Mouse (Mus musculus) urinary bladder, postnatal 25 days (tissue): Measurements from ENCODE around the gene Ptdss2.
A peak's percentile ranks its signal among the peaks of the same experiment; 100 is the strongest.

ENCODE experiments used
- DNase-seq: peaks from one replicate; pipeline ENCODE4 v3.0.0; 2022; ENCODE audit warnings: low spot score

Ptdss2 gene

DNA sequence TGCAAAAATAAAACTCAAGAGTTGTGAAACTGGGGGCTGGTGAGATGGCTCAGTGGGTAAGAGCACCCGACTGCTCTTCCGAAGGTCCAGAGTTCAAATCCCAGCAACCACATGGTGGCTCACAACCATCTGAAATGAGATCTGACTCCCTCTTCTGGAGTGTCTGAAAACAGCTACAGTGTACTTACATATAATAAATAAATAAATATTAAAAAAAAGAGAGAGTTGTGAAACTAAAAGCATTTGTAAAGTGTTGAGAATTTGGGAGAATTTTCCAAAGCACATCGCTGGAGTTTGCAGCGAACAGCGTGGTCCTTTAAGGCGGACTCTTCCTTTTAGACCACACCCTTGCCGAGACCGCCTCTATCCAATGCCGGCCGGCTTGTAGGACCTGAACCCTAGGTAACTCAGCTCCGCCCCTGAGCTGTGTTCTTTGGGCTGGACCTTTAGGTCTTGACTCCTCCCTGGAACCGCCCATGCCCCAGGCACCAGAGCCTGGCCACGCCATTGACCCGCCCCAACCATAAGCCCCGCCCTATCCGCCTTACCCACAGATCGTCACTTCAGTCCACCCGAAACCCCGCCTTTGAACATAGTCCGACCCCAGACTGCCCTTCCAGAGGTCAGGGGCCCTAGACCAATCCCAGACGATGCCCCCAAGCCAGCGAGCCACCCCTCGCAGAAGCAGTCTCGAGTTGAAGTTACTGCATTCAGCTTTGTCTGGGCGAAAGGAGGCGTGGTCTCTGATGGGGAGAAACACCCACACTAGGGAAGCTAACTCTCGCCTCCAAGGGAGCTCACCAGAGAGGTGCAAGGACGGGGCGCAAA is 721 bp downstream of the Ptdss2 start:
- DNase-seq = peak; percentile 90

DNA sequence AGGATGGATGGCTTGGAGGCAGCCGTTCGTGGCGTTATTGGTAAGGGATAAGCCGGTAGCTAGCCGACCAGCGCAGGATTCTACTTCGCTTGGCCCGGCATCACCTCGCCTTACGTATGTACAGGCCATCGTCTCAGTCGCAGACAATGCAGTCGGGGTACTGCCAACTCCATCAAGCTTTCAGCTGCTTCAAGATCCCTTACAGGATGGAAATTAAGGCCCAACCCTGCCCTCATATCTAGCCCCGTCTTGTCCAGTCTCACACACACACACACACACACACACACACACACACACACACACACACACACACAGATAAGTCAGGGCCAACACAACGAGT is 1.3 kb downstream of the Ptdss2 start:
- no peak for DNase-seq

DNA sequence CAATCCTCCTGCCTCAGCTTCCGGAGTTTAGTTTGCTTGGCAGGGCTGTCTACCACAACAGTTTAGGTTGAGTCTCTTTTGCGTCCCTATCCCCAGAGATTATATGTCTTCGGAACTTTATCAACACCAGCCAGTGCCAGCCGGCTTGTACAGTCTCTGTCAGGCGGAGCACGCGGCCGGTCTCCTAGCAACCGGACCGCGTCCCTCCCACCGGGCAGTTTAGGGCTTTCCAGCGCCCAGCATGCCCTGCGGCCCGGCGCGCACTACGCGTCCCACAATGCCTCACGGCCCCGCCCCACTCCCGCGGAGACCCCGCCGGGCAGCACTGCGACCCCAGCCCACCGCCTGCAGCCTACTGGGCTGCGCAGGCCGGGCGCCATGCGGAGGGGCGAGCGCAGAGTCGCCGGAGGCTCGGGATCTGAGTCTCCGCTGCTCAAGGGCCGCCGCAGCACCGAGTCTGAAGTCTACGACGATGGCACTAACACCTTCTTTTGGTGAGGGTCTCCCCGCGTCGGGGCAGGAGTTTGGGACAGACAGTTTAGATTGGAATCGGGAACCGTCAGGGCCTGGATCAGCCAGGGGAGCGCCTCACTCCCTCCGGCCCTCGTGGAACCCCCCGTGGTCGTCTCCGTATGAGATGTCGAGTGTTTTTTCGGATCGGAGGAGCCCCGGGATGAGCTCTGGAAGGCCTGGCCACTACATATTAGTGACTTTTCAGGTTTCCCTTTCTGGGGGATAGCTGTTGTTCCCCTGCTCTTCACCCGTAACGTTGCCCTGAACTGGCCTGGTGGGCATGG is 9.0 kb downstream of the Ptdss2 start:
- DNase-seq = peak; percentile 81

DNA sequence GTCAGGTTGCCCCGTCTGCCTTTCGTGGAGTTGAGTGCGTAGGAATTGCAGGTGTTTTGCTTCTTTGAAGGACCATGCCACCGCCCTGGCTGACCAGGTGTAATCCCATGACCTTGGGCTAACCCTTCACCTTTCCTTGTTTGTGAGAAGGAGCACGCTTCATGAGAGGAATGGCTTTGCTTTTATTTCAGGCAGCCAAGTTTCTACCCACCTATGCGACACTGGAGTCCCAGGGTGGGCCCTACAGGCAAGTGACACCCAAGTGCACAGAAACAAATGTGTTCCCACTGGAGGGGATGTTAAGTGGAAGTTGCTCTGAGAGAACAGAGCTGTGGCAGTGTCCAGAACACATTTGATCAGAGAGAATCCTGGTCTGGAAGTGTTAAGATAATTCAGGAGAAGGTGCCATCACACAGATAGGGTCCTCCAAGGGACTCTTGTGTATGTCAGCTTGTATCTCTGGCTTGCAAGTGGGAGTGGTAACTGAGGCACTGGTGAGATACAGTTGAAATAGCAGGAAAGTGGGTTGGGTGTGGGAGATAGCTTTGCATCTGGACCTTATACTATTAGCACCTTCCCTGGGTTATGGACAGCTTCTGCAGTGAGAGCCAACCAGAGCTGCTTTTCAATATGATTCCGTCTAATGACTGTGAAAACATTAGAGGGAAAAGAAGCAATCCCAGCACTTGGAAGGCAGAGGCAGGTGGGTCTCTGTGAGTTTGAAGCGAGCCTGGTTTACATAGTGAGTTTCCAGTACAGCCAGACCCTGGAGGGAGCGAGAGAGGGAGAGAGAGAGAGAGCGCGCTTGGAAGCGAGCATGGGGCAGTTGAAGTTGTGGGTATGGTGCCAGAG is 9.9 kb downstream of the Ptdss2 start:
- DNase-seq = no peak

DNA sequence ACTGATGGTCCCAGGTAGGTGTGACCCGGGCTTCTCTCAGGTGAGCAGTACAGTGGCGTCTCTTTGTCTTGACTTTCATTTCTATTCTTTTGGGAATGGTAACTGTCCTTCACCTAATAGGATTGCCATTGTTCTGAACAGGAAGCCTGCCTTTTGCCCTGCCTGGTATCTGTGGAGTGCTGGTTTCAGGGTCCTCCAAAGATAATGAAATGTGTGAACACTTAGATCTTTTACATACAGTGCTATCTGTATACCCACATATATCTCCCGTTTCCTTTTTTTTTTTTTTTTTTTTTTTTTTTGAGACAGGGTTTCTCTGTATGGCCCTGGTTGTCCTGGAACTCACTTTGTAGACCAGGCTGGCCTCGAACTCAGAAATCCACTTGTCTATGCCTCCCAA is 19.1 kb downstream of the Ptdss2 start:
- no peak for DNase-seq

DNA sequence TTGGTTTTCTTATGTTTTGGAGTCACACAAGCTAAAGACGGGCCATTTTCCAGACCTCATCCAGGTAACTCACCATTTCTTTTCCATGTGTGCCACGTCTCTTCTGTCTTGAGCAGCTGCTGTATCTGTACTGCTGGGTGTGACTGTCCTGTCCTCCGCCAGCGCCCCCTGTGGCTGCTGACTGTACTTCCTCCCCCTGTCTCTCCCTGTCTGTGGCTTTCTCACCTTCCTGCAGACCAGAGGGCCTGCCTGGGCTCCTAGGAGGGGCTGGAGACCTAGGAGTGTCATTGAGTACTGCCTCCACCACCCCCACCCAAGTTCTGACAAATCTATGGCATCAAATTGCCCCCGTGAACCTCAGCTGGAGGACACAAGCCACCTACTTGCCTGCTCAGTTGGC is 20.9 kb downstream of the Ptdss2 start:
- no peak for DNase-seq

DNA sequence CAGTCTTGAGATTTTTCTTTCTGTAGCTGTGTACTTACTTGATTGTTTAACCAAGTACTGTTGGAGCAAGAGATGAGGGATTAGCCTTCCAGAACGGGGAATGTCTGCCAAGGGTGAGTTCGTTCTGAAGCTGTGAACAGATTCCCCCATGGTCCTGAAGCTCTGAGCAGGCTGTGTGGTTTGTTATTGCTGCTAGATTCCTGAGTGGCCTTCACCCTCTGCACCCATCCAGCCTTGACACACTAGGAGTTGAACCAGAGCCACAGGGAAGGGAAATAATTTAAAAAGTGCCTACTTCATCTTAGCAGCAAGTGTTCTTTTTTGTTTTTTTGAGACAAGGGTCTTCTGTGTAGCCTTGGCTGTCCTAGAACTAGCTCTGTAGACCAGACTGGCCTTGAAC is 21.7 kb downstream of the Ptdss2 start:
- no peak for DNase-seq

DNA sequence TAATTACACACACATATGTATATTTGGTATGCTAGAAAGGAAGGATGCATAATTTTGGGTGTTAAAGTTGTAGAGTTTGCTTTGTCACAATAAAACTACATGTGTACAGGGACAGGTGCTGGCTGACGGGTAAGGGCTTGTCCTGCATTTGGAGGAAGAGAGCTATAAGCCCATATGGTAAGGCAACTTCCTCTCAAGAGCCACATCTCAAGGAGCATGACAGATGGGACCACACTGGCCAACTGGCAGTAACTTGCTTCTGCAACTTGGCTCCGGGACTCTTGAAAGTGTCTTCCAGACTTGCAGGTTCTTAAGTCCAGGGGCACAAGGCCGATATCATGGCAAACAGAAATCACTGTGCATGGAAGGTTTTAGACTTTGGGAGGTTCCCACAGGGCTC is 22.5 kb downstream of the Ptdss2 start:
- DNase-seq = no peak

DNA sequence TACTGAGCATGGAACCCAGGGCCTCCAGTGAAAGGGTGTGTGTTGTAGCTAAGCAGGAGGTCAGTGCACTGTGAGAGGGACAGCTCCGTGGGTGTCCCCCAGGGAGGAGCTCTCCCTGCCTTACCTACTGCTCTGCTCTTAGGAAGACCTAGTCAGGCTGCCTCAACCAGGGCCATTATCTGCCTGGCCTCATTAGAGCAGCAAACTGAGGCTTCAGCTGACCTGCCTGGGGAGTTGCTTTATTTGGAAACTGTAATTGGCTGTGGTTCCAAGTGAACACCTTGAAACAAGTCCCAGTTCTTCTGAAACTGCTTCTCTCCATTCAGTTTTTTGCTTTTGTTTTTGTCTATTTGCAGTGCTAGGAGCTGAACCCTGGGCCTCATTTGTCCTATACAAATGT is 23.2 kb downstream of the Ptdss2 start:
- no peak for DNase-seq

DNA sequence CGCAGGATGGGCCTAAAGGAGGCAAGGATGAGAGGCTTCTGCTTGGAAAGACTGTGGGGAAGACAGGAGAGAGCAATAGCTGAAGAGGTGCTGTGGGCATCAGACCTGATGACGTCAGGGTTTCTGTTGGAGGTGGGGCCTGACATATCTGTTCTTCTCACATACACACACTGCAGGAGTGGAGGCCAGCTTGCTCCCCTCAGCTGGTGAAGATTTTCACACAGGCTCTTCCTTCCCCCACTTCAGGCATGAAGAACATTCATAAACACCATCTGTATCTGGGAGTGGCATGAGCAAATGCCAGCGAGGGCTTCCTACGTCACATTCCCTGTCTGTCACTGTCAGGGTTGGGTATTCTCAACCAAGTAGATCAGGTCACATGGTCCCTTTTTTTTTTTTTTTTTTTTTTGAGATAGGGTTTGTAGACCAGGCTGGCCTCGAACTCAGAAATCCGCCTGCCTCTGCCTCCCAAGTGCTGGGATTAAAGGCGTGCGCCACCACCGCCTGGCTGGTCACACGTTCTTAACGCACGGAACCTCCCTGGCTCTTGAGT is 23.9 kb downstream of the Ptdss2 start:
- no peak for DNase-seq

DNA sequence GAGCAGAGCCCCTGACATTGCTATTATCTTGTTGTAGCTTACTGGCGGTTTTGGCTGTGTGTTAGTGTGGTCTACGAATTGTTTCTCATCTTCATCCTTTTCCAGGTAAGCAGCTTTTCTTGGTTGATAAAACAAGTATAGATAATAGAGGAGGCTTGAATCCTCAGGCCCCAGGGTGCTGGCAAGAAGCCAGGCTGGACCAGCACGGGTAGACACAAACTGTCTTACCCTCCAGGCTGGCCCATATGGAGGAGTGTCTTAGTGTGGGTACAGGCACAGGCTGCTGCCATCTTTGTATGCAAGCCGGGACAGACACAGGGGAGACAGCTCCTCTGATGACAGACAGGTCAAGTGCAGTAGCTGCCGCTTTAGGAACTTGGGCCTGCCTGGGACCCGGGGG is 24.9 kb downstream of the Ptdss2 start:
- DNase-seq = no peak

DNA sequence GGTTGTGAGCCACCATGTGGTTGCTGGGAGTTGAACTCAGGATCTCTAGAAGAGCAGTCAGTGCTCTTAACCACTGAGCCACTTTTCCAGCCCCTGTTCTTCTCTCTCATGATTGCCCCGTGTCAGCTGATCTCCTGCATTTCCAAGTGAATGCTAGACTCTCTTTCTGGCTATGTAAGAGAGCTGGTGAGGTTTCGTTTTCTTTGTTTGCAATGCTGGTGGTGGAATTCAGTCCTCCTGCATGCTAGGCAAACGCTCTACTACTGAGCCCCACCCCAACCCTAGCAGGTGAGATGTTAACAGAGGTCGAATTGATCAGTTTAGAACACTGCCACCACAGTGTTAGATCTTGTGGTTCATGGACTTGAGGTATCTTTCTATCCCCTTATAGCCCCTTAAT is 26.5 kb downstream of the Ptdss2 start:
- DNase-seq = no peak

DNA sequence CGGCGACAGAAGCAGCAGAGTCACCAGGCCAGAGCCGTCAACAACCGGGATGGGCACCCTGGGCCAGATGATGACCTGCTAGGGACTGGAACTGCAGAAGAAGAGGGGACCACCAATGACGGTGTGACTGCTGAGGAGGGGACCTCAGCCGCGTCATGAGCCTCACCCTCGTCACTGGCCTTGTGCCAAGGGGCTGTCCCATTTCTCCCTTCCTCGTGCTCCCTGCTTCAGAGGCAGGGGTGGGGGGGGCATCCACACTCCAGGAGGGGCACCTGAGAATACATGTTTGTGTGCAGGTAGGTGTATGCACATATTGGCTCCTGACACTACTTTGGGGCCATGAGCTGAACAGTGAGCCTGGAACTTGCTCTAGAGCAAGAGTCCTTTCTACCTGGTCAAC is 33.2 kb downstream of the Ptdss2 start:
- DNase-seq = no peak

DNA sequence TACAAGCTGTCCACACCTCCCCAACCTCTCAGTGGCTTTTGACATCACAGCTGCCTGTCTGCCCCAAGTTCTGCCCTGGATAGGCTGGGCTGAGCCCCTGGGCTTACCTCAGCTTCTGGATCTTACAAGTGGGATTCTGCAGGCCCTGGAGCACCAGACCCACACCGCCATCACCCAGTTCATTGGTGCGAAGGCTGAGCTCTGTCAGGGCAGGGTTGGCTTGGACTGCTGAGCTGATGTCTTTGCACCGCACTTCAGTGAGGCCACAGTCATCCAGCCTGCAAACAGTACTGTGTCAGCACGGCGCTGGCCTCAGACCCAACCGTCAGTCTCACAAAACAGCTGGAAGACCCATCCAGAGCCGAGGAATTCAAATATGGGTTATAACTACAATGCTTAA is 42.2 kb downstream of the Ptdss2 start:
- DNase-seq = no peak

DNA sequence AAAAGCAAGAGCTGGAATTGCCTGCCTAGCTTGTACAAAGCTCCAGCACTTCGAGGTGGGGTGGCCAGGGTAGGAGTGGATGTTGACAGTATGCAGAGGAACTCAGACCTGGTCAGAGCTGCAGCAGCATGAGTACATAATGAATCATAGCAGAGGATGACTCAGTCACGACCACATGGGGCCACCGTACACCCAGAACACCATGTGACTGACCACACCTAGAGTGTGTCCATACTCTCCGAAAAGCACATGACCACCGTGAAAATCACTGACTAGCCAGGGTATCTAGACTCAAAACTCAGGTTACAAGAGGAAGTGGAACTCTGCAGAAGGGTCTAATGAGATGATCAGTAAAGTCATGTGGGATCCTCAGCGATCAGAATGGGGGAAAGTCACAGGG is 42.7 kb downstream of the Ptdss2 start:
- DNase-seq = peak; percentile 46

DNA sequence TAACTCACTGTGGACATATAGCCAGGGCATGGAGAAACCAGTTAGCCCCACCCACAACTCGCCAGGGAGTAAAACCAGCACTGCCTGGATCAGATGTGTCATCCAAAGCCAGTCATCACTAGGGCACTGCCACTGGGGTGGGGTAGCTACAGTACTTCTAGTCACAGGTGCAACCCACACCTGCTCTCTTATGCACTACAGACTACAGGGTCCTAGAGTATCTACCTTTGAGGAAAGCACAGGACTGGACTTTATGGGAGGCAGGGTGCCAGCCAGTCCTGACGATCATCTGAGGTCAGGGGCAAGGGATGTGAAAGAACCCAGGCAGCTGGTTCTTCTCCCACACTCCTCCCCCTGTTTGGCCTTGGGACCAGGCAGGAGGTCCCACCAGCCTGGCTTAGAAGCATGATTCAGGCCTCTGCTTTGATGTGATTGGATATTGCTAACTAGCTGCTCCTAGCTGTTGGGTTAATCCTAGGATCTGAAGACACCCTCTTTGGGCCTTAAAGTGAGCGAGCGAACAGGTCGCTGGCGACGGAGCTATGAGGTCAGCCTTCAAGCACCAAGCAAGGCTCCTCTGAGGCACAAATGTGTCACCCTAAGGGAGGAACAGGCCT is 45.8 kb downstream of the Ptdss2 start:
- peak; percentile 45 for DNase-seq

DNA sequence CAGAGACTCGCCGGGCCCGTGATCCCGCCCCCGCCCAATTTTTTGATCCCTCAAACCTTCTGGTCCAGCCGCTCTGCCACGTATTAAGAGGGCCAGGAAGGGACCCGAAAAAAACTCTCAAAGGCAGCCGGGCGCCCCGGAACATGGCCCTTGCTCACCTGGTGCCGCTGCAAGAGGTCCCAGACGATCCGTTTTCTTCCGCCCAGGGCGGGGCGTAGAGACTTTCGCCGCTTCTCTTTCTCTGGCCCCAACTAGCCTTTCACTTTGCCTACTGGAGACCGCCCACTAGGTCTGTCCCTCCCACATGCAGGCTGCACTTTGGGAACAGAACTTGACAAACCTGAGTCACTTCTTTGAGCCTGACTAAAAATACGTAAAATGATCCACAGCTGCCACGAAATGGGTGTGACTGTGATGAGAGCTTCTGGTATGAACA is 46.4 kb downstream of the Ptdss2 start:
- peak; percentile 67 for DNase-seq

DNA sequence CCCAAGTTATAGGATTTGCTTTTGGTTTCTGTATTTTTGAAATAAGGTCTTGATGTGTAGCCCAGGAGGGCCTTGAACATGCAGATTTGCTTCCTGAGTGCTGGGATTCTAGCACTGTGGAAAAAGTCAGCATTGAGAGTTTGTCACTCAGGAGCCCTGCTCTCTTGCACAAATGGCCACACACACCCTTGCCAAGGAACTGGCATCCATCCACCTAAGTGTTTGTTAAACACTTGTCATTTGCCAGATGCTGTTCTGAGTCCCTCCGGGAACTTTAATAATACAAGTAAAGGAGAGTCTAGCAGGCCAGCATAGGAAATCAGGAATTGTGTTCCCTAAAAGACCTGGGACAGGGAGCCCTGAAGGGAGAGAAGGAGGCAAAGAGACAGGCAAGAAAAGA is 47.1 kb downstream of the Ptdss2 start:
- DNase-seq = no peak

DNA sequence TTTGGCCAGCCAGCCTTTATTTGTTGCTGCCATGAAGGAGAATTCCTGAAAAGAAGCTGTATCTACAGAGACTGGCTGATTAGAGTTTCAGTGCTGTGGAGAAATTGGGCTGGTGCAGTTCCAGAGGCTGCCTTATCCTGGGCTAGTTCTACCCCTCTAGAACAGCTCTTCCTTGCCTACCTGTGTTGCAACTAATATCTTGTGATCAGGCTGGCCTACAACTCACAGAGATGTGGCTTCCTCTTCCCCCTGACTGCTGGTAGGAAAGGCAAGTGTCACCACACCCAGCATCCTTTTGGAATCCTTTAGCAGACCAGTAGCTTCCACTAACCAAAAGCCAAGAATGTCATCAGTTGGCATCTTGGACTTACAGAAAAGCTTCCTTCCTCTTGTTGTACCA is 47.7 kb downstream of the Ptdss2 start:
- DNase-seq = no peak

DNA sequence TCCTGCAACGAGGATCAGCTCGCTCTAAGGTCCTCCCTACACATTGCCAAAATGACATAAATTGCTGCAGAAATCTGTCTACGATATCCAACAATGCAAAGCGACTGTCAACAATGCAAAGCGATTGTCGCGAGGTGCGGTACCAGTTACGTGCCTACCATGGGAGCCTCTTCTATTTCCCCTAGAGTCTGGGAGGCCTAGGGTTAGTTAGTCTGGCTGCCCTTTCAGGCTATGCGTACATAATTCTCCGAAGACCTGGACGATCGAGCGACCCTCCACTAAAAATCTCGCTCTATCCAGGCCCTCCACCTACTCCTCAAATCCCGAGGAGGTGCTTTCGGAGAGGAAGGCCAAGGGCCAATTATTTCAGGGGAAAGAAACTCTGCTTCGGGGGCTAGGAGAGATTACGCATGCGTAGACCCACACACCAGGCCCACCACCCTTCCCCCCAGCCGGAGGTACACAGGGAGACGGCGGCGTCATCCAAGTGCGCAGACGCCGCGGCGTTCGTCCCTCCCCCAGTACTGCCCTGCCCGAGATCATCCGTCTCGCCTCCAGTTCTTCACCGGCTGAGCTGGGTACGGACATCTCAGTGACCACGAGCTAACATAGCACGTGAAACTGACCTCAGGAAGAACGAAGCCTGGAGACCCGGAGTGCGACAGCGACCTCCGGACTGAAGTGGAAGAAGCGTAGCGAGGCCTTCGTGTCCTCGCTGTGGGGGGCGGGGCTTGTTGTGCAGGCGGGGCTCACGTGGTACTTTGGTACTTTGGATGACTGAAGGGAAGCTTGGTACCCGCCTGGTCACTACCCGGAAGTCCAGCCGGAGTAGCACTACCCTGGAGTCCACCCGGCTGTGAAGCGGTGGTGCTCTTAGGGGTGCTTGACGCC is 50.2 kb downstream of the Ptdss2 start, which contains the start of gene Rnh1:
Rnh1 (minus strand) TSS at position 742 of the 891 bp plus-strand sequence.
- DNase-seq = peak; percentile 84
